Mouse (Mus musculus): Measurements from ENCODE around the gene E030025P04Rik.

E030025P04Rik gene

GRCm38 (mm10) chr11:109102646-109103045 is 41.5 kb downstream of the E030025P04Rik start:
- DNase-seq (ENCODE audit: low spot score in 2 of 2): no peak

- DNase-seq (ENCODE audit: low spot score in 2 of 2): no peak
These were observed 43.9 kb downstream of the E030025P04Rik start for GRCm38 (mm10) chr11:109100266-109100665.

DNA sequence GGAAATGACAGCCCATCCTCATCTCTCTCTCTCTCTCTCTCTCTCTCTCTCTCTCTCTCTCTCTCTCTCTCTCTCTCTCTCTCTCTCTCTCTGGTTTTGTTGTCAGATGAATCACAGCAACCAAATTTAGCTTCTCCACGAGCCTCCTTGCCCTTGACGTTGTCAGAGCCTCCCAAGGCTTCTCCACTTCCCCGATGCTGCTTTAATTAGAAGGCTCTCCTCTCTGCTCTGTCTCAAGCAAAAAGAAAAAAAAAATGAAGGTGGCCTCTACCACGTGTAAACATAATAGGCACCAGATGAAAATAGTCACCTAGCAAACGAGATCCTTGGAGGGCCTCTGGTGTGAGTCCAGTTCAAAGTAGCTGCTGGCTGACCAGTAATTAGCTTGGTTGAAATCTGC is 52.3 kb downstream of the E030025P04Rik start:
- DNase-seq (ENCODE audit: low spot score in 2 of 2): no peak
